Mouse (Mus musculus) thymus, postnatal 36 days (tissue): Measurements from ENCODE around the gene 4931409K22Rik.

ENCODE experiments used
- DNase-seq, 2 experiments: peaks; one replicate each; pipeline ENCODE4 v3.0.0; 2022; ENCODE audit warnings: mixed read lengths in 2 of 2

4931409K22Rik gene

DNA sequence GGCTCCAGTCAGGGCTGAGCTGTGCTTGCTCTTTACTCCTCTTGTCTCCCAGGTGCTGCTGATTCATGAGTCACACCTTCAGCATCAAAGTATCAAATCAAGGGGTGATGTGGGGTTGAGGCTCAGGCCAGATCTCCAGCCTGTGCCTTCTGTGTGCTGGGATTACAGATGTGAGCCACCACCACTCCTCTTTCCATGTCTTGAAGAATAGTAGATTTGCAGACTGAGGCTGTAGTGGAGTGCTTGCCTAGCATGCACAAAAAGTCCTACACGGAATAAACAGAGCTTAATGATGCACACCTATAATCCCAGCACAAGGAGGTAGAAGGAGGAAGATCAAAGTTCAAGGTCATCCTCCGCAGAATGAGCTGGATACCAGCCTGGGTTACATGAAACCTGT, at the start of gene 4931409K22Rik:
TSS of gene 4931409K22Rik (minus strand) at position 101 of the 400 bp plus-strand sequence.
- no peak for DNase-seq

DNA sequence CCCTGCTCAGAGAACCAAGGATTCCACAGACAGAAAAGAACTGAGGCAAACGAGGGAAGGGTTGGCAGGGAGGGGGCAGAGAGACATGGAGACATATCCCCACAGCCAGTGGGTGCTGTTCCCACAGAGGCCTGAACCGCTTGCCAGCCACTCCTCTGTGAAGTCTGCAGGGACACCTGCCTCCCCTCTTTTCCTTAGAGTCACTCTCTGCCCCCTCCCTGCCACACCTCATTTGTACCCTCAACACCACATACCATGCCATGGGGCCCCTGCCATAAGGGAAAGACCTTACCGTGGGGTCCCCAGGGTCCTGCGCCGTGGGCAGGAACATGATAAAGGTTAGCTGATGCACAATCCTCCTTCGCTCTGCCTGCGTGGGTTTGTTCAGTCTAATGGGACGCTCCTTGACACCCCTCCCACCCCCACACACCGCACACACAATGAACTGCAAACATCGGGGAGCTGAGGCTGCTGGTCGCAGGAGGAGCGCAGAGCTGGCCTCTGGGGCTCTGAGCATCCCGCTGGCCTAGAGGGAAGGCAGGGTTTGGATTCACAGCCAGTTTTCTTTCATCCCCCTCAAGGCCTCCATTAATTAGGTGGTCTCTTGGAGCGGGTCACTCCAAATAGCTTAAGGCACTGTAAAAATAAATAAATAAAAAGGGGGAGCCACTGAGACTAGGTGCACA, 49.5 kb upstream of the 4931409K22Rik start:
- no peak for DNase-seq

DNA sequence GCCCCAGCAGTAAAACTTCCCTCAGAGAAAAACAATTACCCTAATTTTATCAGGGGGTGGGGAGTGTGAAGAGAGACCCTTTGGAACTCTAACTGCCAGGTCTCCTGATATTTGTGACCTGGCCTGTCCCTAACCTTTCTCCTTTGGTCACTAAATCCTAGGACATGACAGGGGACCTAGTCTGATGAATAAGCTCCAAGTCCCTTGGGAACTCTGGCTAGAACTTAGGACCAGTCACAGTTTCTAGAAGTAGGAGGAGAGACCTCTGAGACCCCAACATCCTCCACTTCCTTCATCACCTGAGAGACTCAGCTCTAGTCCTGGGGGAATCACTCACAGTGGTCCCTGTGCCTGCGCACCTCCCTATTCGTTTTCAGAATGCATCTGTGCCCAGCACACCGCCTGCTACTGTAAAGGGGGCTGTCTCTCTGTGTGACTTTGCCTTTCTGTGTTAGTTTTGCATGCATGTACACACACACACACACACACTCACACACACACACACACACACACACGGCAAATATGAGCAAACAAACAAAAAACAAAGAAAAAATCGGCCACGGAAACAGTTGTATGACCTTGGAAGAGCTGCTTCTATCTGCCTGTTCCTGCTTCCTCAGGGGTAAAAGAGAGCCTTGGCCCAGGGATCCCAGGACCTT, 48.8 kb upstream of the 4931409K22Rik start:
- DNase-seq: no peak

DNA sequence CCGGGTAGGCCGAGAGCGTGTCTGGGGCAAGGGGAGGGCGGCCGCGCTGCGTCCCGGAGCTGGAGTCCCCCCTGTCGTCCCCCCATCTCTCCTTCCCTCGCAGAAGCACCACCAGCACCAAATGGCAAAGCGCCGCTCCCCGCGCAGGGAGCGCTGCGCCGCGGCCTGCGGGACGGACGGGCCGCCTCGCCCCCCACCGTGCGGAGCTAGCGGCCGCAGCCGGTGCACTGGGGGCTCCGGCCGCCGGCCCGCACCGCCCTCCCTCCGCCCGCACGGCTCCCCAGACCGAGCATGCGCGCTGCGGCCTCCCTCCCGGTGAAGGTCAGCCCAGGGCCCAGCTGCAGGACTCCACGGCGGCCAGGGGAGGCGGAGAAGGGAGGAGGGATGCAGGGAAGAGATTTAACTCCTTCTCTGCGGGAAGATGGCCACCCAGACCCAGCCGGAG, 48.1 kb upstream of the 4931409K22Rik start:
- DNase-seq: no peak

DNA sequence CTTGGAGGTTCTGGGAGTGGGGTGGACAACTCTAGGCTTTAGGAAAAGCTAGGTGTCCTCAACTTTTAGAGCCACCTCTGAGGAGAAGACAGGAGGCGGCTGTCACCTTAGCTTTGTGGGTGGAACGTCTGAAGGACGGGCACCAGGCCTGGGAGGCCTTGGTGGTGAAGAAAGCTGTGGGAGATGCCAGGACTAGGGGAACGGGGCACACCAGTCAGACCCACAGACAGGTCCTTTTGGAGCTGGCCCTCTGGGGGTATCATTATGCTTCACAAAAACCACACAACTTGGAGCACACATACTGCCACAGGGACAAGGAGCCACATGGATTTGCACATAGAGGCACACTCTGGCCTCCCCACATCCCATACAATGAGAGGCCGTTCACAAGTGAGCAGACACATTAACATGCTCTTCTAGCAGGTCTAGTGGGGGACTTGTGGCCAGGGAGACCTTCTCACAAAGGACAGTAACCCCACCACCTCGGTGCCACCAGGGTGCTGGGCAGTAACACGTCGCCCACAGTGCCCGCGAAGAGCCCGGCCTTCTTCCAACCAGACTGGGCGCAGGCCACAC, 47.6 kb upstream of the 4931409K22Rik start:
- DNase-seq: no peak

DNA sequence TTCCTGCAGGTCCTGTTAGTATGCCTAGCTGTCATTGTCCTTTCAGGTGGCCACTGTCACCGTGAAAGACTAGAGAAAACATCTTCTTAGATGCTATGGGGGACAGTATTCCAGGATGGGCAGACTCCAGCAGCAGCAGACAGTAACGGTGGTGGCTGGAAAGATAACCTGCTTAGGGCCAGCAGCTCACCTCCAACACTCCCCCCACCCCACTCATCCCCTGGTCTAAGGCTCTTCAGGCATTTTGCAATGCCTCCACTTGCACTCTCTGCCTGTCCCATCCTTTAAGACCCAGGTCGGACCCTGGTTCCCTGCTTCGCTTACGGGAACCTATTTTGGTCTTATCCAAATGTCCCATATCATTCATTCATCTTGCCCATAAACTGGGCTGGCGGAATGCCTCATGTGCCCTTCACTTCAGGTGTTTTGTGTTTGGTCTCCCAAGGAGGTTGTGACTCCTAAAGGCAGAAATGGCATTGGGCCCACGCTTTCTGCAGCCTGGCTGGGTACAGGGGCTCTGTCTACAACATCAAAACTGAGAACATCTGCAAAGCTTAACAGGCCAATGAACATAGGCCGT, 46.9 kb upstream of the 4931409K22Rik start:
- DNase-seq: no peak

DNA sequence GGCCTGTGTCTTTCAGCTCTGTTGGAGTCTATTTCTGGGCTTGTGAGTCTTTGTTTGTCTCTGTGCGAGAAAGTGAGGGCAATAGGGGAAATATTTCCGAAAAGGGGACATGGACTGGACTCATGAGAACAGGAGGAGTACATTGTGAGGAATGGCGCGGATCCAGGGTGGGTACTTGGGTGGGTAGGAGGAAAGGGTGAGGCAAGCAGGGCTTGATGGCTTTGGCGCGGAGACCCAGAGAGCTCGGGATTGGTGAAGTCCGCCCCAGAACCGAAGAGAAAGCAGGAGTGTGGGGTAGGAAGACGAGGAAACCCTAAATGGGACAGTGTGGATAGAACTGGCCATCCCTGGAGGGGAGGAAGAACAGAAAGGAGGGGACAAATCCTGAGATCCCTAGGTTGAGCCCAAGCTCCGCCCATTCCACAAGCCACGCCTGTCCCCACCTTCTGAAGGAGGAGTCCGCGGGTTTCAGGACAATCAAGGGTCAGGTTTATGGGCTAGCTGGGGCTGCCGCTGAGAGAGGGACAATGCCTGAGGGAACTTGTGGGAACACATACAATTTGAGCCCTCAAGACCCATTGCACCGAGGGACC, 46.2 kb upstream of the 4931409K22Rik start:
- no peak for DNase-seq

DNA sequence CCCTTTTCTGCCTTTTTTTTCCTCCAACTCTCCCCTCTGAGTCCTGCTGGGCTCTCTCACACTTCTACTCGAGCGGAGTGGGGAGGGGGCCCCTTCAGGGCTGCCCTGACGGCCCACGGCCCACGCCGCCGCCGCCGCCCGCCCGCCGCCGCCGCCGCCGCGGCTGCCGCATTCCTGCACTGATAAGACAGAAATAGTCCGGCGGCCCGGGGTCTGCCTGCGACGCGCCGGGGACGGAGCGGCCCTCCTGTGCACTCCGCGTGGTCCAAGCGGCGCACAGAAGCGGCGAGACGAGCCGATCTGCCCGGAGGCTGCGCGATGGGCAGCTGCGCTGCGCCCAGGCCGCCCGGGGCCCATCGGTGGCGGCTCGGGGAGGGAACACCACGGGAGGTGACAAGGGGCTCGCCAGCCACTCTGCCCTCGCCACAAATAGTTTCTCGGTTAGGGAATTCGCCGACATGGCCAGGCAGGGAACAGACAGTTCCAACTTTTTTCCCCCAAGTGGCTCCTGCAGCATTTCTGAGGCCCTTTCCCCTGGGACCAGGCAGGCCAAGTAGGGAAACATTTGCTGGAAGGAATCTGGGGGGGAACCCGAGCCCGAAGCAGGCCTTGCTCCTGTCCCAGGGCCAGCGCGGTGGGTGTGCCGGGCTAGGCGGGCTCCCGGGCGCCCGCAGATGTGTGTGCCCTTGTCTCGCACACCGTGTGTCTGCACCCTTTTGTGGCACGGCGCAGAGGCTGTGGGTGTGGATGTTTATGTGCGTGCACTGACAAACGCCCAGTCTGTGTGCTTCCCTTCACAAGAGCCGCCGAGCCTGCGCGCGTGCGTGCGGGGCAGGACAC, 45.5 kb upstream of the 4931409K22Rik start:
- no peak for DNase-seq

DNA sequence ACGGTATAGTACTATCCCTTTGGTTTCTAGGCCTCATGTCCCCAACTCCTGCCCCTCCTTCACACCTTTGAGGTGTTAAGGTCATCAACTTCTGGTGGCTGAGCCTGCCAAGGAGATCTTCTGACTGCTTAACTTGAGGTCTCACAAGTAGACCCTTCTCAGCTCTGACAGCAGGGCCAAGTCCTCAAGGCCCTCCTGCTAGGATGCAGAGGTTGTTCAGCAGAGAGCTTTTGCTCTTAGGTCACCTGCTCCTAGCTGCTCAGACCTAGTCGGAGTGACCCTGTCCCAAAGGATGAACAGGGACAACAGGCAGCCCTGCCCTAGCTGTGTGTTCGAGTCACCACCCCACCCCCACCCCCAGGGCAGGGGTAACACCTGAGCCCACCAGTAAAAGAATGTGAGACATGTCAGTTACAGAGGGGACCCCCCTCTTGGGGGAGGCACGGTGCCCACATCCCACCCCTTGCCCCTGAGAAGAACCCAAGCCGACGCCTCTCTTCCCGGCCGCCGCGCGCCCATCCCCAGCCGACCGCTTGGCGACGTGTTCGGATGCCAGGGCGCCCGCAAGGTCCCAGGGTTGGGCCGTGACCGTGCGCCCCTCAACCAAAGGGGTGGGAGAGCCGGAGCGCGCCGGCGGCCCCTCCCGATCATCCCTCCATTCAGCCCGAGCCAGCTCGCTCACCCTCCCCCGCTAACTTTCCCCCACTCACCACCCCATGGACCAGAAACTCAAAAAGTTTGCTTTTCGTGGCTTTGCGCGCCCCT, 44.6 kb upstream of the 4931409K22Rik start:
- no peak for DNase-seq

DNA sequence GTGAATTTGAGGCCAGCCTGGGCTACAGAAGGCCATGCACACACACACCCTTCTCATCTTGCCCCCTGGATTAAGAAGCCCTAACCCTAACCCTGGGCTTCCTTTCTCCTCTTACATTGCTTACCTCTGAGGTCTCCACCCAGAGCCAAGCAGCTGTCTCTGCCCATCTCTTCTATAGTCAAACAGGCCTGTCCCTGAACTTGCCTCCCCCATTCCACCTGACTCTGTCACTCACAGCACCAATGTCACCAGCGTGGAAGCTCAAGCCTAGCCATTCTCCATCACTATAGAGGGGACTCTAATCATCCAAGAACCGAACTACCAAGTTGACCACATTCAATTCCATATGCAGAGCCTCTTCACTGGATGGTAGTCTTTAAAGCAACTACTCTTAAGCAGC, 43.6 kb upstream of the 4931409K22Rik start:
- no peak for DNase-seq

DNA sequence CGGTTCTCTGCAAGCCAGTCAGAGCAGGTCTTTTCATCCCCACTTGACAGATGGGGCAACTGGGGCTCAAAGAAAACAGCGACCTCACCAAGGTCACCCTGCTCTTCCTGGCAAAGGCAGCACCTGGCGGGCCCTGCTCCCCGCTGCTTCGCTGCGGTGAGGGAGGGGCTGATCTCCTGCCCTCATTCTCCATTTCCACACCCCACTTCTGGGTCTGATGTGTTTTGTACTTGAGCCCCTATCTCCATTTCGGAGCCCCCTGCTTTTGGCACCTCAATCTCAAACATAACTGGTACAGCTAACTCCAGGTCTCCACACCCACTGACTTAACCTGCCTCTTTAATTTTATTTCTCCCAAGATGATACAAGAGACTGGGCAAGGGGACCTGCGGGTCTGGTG, 42.5 kb upstream of the 4931409K22Rik start:
- no peak for DNase-seq

DNA sequence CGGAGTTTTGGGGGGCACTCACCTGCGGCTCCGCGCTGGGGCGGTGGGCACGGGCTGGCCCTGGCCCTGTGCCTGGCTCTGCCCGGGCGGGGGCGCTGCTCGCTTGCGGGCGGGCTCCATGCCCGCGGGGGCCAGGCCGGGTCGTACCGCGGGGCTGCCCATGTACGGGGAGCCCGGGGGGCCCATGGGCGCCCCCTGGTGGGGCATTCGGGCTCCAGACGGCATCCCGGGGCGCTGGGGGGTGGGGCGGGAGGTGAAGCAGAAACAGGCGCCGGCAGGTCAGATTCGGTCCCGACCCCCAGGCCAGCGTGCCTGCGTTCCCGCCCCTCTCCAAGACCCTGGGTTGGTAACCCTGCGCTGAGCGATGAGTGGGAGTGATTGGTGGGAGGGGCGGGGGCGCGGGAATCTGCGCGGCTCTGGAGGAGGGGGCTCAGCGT, 42.0 kb upstream of the 4931409K22Rik start:
- DNase-seq: peak; percentile 74 to 78

DNA sequence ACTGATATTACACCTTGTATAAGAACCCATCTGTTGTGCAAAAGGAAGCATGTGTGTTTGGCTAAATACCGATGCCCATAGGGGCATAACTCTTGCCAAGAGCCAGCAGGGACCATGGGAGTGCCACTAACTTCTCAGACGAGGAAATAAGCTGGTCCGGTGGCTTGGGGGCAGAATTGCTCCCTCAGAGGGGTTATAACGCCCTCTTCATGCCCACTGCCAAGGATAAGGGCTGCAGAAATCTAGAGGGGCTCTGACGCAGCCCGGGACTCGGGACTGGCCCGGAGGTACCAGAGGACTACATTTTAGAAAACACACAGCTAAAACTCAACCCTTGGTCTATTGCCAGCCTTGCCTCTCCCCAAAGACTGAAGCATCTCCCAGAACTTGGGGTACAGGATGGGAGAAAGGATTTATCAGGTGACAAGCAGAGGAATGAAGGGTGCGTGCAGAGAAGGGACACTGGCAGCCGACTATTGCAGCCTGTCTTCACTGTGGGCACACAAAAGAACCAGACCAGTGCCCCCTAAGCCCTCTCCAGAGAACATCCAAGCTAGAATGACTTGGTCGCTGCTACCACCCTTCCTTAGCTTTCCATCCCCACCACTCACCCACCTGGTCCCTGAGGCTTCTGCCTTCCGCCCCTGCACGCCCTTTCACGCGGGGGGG, 41.4 kb upstream of the 4931409K22Rik start:
- no peak for DNase-seq

DNA sequence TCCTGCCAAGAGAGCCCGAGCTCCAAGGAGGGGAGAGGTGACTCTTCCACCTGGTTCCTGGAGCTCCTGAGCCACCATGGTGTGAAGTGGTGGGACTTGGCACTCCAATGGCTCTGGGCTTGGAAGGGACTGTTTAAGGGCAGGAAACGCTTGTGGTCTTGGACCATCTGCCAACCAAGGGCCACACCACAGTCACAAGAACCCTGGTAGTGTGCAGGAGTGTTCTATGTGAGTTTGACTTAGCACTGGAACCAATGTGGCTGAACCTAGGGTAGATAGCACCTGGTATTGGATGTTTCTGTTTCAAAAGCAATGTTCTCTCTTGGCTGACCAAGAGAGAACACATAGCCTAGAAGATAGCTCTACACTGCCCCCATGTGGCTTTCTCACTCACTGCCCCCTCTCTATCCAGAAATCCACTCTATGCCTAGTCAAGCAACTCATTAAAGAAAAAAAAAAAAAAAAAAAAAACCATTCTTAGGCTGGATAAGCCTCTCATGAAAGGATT, 40.7 kb upstream of the 4931409K22Rik start:
- DNase-seq: peak; percentile 55 to 64

DNA sequence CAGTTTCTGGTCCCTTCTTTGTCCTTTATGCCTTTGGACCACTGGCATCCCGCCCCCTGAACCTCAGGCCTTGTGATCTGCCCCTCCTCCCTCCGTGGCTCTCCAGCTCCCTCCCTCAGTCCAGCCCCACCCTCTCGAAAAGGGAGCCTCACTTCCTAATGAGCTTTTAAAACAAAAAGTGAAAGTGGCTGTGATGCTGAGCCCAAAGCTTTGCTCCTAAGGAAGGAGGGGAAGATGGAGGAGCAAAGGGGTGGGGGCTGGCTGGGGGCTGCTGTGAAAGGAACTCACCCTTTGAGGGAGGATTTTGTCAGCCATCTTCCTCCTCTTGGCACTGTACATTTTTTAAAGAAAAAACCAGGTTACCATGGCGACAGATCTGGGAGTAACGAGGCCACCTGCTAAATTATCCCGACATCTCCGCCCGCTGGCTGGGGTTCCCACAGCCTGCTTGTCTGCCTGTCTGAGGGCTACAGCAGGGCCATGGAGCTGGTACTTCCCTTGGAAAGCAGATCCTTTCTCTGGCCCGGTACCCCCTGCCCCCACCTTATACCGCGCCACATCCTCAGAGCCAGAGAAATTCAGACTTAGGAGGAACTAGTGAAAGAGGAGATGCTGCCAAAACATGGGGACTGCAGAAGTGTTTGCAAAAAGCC, 40.0 kb upstream of the 4931409K22Rik start:
- DNase-seq: peak in 1 of 2 experiments; percentile 32

DNA sequence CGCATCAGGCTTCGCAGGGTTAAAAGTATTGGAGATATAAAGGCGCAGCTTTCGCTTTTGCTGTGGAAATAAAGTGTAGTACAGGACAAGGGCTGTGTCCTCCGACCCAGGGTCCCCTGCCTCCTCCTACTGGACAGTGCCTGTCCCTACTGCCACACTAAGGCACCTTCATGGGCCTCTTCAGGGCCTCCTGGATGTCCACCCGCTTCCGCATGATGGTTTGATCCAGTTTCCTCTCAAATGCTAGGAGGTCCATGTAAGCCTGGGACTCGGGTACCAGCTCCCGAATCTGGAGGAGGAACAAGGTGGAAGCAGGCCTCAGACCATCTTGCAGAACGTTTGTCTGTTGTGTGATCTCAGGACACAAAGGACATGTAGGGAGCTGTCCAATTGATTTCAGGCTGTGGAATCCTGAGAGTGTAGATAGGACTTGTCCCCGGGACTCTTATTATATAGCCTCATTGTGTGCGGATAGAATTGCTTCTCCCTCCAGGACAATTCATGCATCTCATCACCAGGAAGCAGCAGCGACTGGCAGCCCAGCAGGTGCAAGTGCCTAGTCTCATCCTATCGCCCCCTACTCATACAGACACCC, 39.3 kb upstream of the 4931409K22Rik start:
- no peak for DNase-seq

DNA sequence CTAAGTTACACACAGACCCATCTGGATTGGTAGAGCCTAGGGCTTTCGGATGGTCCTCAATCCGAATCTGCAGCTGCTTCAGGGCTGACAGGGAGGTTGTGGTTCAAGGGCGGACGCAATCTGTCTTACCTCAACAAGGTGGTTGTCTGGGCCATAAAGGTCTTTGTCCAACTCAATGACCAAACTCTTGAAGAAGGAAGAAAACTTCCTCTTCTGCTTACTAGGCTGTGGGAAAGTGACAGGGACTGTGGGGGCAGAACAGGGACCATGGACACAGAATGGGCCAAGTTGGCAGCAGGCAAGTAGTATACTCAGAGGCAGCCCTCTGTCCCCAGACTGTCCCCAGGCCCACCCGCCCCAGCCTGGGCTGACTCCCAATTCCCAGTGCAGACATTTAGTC, 38.7 kb upstream of the 4931409K22Rik start:
- DNase-seq: no peak

DNA sequence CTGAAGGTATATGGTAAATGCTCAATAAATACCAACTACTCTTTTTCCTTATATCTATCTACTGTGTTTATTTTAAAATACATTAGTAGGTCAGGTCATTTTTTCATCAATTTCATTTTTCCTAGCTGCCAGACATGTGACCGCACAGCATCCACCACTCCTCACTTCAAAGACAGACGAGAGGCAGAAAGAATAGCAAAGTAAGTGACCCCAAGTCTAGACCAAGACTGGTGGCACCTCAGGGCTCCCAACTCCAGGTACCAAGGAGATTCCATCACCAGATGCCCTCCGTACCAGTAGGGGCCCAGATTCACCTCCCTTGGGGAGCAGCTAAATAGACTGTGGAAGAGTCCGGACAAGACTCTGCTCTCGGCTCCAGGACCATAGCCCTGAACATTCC, 37.7 kb upstream of the 4931409K22Rik start:
- DNase-seq: no peak

DNA sequence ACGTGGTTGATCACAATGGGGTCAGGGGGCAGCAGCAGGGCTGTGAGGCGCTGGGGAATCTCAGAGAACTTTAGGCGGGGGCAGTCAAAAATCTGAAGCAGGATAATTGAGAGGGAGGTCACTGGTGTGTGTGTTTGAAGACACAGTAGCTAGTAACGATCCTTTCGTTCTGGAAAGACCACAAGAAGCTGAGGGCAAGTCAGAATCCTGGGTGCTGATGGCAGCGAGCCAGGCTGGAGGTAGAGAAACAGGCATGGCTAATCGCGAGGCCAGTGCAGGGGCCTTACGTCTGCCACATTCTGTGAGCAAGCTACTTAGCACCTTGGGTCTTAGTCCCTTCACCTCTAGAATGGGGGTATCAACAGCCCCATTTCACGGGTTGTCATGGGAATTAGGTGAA, 37.3 kb upstream of the 4931409K22Rik start:
- DNase-seq: no peak

DNA sequence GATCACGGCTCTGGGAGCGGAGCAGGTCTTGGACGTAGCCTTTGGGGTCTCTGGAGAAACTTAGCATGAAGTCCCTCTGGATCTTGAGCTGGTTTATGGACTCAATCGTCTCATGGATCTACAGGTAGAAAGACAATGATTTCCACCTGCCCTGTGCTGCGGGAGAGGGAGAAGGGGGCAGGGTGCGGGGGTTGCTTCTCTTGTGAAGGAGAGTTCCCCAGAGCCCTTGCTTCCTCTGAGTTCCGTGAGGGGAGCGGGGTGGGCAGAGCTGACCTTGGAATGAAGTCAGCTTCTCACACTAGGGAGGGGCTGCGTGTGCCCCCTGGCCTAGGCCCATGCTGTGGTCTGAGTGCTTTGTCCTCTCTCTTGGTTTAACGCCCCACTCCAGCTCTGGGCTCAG, 36.6 kb upstream of the 4931409K22Rik start:
- DNase-seq: no peak
